Mouse (Mus musculus): ENCODE results near the gene Snx29. TPM values are rescaled to one million over a fixed set of nuclear protein-coding genes. Genes with fewer than 3 reads are reported as not detected.
"Not testable (repeated sequence)": the region's sequence is repeated elsewhere in the genome, so short reads cannot be mapped to it uniquely, and the experiment has no call there.

The Snx29 gene
- polyA plus RNA-seq, 1 experiment from 2014 or later: 10.2 TPM

GRCm38 (mm10) chr16:11510854-11511253, 188.1 kb downstream of the Snx29 start:
- H3K4me1 ChIP-seq (ENCODE audit: control insufficient read depth, insufficient read depth, low read length): 0 out of 2 replicates have a peak, but pooled peaks cover 3% of the 10 kb centered on the region
- ATAC-seq (ENCODE audit: insufficient read depth, low FRiP score): no peak

DNA sequence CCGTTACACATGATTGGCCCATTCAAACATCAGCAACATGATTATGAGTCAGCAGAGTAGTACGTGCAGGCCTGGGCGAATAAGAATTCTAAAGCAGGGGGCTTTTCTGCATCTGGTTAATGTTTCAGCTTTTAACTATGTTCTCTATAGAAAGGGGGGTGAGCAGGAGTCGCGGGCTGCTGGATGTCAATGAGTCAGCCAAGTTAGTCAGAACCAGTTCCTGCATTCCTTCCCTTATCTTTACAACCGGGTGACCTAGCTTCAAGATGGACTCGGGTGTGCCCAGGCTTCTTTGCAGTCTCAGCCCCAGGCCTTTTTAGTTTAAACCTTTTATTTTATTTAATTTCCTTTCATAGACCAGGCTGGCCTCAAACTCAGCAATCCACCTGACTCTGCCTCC, 189.0 kb downstream of the Snx29 start:
- not testable (repeated sequence) for H3K27me3 ChIP-seq (ENCODE audit: control insufficient read depth, insufficient read depth, low read length); H3K36me3 ChIP-seq (ENCODE audit: control insufficient read depth, insufficient read depth, low read length); H3K4me3 ChIP-seq (replicated peaks; ENCODE audit: low read length); H3K9me3 ChIP-seq (replicated peaks; ENCODE audit: control insufficient read depth, low read length); H3K4me1 ChIP-seq (ENCODE audit: control insufficient read depth, insufficient read depth, low read length); H3K9ac ChIP-seq (ENCODE audit: low read length); H3K27ac ChIP-seq (ENCODE audit: low read length); ATAC-seq (ENCODE audit: insufficient read depth, low FRiP score); H3K4me2 ChIP-seq (ENCODE audit: low read depth, low read length)
- WGBS: 70% methylated on average over 7 of the region's 7 CpGs

More at GRCm38 (mm10) chr16:11510854-11511253, 188.1 kb downstream of the Snx29 start:
- no peaks in the 10 kb centered on the region for H3K27me3 ChIP-seq (ENCODE audit: control insufficient read depth, insufficient read depth, low read length)
- no peak overlapping the region for H3K27ac ChIP-seq (ENCODE audit: low read length)
- no peaks in the 10 kb centered on the region for H3K36me3 ChIP-seq (ENCODE audit: control insufficient read depth, insufficient read depth, low read length)
- no peak overlapping the region for H3K4me3 ChIP-seq (replicated peaks; ENCODE audit: low read length)
- WGBS: 64% methylated on average over 3 of the region's 3 CpGs
- H3K9me3 ChIP-seq (replicated peaks; ENCODE audit: control insufficient read depth, low read length): no peaks in the 10 kb centered on the region
- no peak overlapping the region for H3K4me2 ChIP-seq (ENCODE audit: low read depth, low read length)
- H3K9ac ChIP-seq (ENCODE audit: low read length): no peak overlapping the region

DNA sequence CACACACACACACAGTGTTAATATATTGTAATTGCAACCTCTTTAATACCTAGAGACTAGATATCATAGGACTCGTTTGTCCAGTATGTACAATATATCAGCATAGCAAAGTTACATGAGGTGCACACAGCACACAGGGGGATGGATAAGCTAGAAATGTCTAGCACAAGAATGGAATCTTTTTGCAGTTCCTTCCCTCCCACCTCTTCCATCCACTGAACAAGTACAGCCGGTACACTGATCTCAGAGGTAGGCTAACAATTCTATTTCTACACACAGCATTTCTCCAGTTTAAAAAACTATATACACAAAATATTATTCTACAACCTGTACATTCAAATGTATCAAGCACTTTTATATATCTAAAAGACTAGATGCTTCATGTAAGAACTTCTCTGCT, 194.0 kb downstream of the Snx29 start:
- no peaks in the 10 kb centered on the region for H3K9me3 ChIP-seq (replicated peaks; ENCODE audit: control insufficient read depth, low read length)
- no peak for ATAC-seq (ENCODE audit: insufficient read depth, low FRiP score)
- H3K36me3 ChIP-seq (ENCODE audit: control insufficient read depth, insufficient read depth, low read length): no peaks in the 10 kb centered on the region
- no peak overlapping the region for H3K4me3 ChIP-seq (replicated peaks; ENCODE audit: low read length)
- no peak overlapping the region for H3K27ac ChIP-seq (ENCODE audit: low read length)
- no peaks in the 10 kb centered on the region for H3K4me1 ChIP-seq (ENCODE audit: control insufficient read depth, insufficient read depth, low read length)
- no peak overlapping the region for H3K9ac ChIP-seq (ENCODE audit: low read length)
- no peaks in the 10 kb centered on the region for H3K27me3 ChIP-seq (ENCODE audit: control insufficient read depth, insufficient read depth, low read length)
- H3K4me2 ChIP-seq (ENCODE audit: low read depth, low read length): no peak overlapping the region
- WGBS: 98% methylated on average over 2 of the region's 2 CpGs

DNA sequence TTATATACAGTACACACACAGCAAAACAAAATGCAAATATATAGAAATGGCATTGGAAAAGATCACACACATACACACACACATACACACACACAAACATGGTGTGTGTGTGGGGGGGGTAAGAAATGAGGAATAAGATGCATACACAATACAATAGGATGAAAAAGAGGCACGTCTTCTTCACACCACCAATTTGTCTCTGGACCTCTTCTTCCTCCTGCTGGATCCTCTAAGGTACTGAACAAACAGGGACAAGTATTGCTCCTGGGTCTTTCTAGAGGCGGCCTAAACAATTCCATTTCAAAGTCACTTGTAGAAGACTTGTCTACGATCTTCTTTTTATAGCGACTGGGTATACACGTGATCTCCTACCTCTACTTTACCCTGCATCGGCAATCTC, 194.7 kb downstream of the Snx29 start:
- H3K9me3 ChIP-seq (replicated peaks; ENCODE audit: control insufficient read depth, low read length): no peaks in the 10 kb centered on the region
- 94% methylated on average over 6 of the region's 6 CpGs for WGBS

DNA sequence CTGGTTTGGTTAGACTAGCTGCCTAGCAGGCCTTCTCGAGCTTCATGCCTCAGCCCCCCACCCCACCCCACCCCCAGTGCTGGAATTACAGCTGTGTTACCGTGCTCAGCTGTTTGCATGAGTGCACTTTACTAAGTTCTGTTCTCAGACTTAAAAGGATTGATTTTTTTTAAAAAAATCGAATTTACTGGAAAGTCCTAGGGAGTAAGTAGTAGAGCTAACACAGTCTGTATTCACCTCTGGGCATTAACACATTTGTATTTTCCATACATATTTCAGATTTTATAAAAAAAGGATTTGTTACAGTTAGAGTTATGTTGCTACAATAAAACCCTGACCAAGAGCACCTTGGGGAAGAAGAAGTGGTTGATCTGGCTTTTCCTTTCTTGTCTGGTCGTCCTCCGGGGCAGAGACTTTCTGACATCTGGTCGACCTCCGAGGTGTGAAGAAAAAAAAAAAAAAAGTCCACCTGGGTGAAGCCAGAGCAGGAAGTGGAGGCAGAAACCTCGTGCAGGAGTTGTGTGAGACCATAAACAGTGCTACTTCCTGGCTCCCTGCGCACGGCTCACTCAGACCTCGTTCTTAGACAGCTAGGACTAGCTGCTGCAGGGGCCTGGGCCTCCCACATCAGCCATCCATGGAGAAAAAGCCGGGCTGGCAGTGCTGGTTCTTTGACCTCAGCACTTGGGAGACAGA, 196.2 kb downstream of the Snx29 start:
- no peak overlapping the region for H3K9ac ChIP-seq (ENCODE audit: low read length)
- no peak overlapping the region for H3K4me3 ChIP-seq (replicated peaks; ENCODE audit: low read length)
- H3K36me3 ChIP-seq (ENCODE audit: control insufficient read depth, insufficient read depth, low read length): no peaks in the 10 kb centered on the region
- H3K27ac ChIP-seq (ENCODE audit: low read length): no peak overlapping the region
- no peaks in the 10 kb centered on the region for H3K9me3 ChIP-seq (replicated peaks; ENCODE audit: control insufficient read depth, low read length)
- ATAC-seq (ENCODE audit: insufficient read depth, low FRiP score): no peak
- no peaks in the 10 kb centered on the region for H3K27me3 ChIP-seq (ENCODE audit: control insufficient read depth, insufficient read depth, low read length)
- no peaks in the 10 kb centered on the region for H3K4me1 ChIP-seq (ENCODE audit: control insufficient read depth, insufficient read depth, low read length)
- H3K4me2 ChIP-seq (ENCODE audit: low read depth, low read length): no peak overlapping the region
- 72% methylated on average over 12 of the region's 12 CpGs for WGBS

More for the DNA sequence above, 194.7 kb downstream of the Snx29 start:
- Histone ChIP-seq H3K4me1 (ENCODE audit: control insufficient read depth, insufficient read depth, low read length) (no peaks in the 10 kb centered on the region), H3K4me3 (replicated peaks; ENCODE audit: low read length) (no peak overlapping the region), H3K9ac (ENCODE audit: low read length) (no peak overlapping the region), H3K36me3 (ENCODE audit: control insufficient read depth, insufficient read depth, low read length) (no peaks in the 10 kb centered on the region), H3K4me2 (ENCODE audit: low read depth, low read length) (no peak overlapping the region), H3K27me3 (ENCODE audit: control insufficient read depth, insufficient read depth, low read length) (no peaks in the 10 kb centered on the region), H3K27ac (ENCODE audit: low read length) (no peak overlapping the region)
- ATAC-seq (ENCODE audit: insufficient read depth, low FRiP score): no peak

DNA sequence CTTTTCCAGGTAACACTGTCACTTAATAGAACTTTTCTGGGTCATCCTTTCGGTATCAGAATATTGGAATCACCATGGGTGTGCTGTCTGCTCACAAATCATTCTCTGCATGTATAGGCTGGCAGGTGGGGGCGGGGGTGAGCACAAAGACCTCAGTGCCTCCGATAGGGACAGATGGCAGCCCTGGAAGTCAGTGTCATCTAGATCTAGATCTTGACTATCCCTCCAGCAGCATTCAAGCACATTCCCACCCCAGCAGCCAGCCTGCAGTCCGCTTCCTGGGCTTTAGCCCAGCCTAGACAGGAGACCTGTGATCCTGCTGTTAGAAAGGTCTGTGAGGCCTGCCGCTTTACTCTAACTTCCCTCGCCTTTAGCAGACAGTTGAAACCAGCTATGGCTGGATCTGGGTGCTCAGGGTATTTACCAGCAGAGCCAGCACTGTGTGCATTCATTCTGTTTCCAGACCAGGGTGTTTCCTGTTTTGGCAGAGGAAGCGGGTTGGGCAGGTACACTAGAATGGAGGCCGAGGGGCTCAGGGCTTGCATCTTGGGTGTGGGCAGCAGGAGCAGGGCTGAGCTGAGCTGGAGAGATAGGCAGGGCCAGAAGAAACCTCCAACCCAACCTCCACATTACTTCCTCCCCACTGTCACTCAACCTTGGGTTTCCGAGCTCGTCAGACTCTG, 203.5 kb downstream of the Snx29 start:
- no peaks in the 10 kb centered on the region for H3K36me3 ChIP-seq (ENCODE audit: control insufficient read depth, insufficient read depth, low read length)
- H3K27ac ChIP-seq (ENCODE audit: low read length): no peak overlapping the region
- 0 out of 2 replicates have a peak overlapping the region, but pooled peaks have one; percentile 2 for H3K9ac ChIP-seq (ENCODE audit: low read length)
- ATAC-seq (ENCODE audit: insufficient read depth, low FRiP score): no peak
- H3K9me3 ChIP-seq (replicated peaks; ENCODE audit: control insufficient read depth, low read length): no peaks in the 10 kb centered on the region
- H3K4me1 ChIP-seq (ENCODE audit: control insufficient read depth, insufficient read depth, low read length): no peaks in the 10 kb centered on the region
- H3K4me3 ChIP-seq (replicated peaks; ENCODE audit: low read length): no peak overlapping the region
- no peaks in the 10 kb centered on the region for H3K27me3 ChIP-seq (ENCODE audit: control insufficient read depth, insufficient read depth, low read length)
- no peak overlapping the region for H3K4me2 ChIP-seq (ENCODE audit: low read depth, low read length)
- 66% methylated on average over 10 of the region's 10 CpGs for WGBS

GRCm38 (mm10) chr16:11526996-11527395, 204.3 kb downstream of the Snx29 start:
- ATAC-seq (ENCODE audit: insufficient read depth, low FRiP score): no peak
- no peak overlapping the region for H3K9ac ChIP-seq (ENCODE audit: low read length)
- no peaks in the 10 kb centered on the region for H3K9me3 ChIP-seq (replicated peaks; ENCODE audit: control insufficient read depth, low read length)
- no peak overlapping the region for H3K4me2 ChIP-seq (ENCODE audit: low read depth, low read length)
- H3K4me3 ChIP-seq (replicated peaks; ENCODE audit: low read length): no peak overlapping the region
- no peak overlapping the region for H3K27ac ChIP-seq (ENCODE audit: low read length)
- no peaks in the 10 kb centered on the region for H3K27me3 ChIP-seq (ENCODE audit: control insufficient read depth, insufficient read depth, low read length)
- 70% methylated on average over 10 of the region's 10 CpGs for WGBS
- no peaks in the 10 kb centered on the region for H3K36me3 ChIP-seq (ENCODE audit: control insufficient read depth, insufficient read depth, low read length)
- H3K4me1 ChIP-seq (ENCODE audit: control insufficient read depth, insufficient read depth, low read length): no peaks in the 10 kb centered on the region

- Histone ChIP-seq H3K4me2 (ENCODE audit: low read depth, low read length) (no peak overlapping the region), H3K36me3 (ENCODE audit: control insufficient read depth, insufficient read depth, low read length) (no peaks in the 10 kb centered on the region), H3K9me3 (replicated peaks; ENCODE audit: control insufficient read depth, low read length) (no peaks in the 10 kb centered on the region), H3K4me3 (replicated peaks; ENCODE audit: low read length) (no peak overlapping the region), H3K27me3 (ENCODE audit: control insufficient read depth, insufficient read depth, low read length) (no peaks in the 10 kb centered on the region), H3K9ac (ENCODE audit: low read length) (no peak overlapping the region), H3K4me1 (ENCODE audit: control insufficient read depth, insufficient read depth, low read length) (no peaks in the 10 kb centered on the region), H3K27ac (ENCODE audit: low read length) (no peak overlapping the region)
- no peak for ATAC-seq (ENCODE audit: insufficient read depth, low FRiP score)
- 60% methylated on average over 13 of the region's 13 CpGs for WGBS
These were observed 207.9 kb downstream of the Snx29 start for GRCm38 (mm10) chr16:11530466-11531194.

DNA sequence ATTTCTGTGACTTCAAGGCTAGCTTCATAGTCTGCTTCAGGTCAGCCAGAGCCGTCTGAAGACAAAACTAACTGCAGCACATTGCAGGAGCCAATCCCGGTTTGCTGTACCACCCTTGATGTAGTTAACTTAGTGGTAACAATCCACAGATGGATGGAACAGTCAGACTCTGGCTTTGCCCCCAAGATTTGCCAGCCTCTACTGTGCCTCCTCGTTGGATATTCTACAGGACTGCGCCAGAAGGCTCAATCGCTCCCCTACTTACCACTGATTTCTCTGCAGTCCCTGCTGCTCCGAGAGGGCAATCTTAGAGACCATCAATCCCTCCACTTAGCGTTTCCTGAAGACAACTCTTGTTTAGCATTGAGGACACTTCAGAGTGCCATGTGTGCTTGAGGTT, 208.7 kb downstream of the Snx29 start:
- ATAC-seq (ENCODE audit: insufficient read depth, low FRiP score): no peak
- WGBS: 85% methylated on average over 7 of the region's 7 CpGs
- H3K4me3 ChIP-seq (replicated peaks; ENCODE audit: low read length): no peak overlapping the region
- H3K4me1 ChIP-seq (ENCODE audit: control insufficient read depth, insufficient read depth, low read length): no peaks in the 10 kb centered on the region
- H3K9me3 ChIP-seq (replicated peaks; ENCODE audit: control insufficient read depth, low read length): no peaks in the 10 kb centered on the region
- no peak overlapping the region for H3K27ac ChIP-seq (ENCODE audit: low read length)
- no peaks in the 10 kb centered on the region for H3K27me3 ChIP-seq (ENCODE audit: control insufficient read depth, insufficient read depth, low read length)
- H3K9ac ChIP-seq (ENCODE audit: low read length): no peak overlapping the region
- H3K36me3 ChIP-seq (ENCODE audit: control insufficient read depth, insufficient read depth, low read length): no peaks in the 10 kb centered on the region
- H3K4me2 ChIP-seq (ENCODE audit: low read depth, low read length): no peak overlapping the region
